Mouse (Mus musculus) testis, postnatal 10 days (tissue): ENCODE data around the gene Cyp2f2.

ENCODE experiments used
- DNase-seq: peaks from one replicate; pipeline ENCODE4 v3.0.0; 2021; ENCODE audit warnings: low spot score

The Cyp2f2 gene

DNA sequence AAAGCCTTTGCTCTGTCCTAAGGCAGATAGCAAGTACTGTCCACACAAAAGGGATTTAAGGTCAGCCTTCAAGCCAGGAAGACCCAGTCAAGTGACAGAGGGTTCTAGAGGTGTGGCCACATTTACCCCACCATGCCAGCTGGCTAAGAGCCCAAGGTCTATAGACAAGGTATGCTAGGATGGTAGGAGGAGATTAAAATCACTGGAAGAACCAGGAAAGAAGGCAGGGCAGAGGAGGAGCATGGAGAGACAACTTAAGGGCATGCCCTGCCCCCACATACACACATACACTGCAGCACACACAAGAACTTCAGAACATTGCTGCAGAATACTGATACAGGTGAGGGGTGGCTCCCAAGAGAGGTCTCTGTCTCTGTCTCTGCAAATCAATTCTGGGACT lies at the start of gene Cyp2f2:
Gene Cyp2f2 (plus strand): TSS at position 234 of the 400 bp plus-strand sequence.
- DNase-seq, result no peak

DNA sequence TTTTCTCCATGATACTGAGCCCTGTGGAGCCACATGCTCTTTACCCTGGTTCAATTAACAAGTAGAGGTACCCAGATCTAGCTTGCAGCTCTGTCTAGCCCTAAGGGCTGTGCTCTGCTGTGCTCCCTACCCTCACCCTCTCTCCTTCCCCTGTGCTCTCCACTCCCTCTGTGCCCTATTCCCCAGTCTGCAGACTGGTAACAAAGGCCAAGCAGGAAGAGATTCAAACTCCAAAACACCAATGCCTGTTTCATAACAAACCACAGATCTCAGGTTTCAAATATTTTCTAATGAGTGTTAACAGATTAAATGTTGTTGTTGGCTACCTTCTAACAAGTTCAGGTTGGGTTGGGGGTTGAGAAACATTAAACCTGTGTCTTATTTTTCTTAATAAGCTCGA lies 41.1 kb upstream of the Cyp2f2 start:
- DNase-seq, result no peak

DNA sequence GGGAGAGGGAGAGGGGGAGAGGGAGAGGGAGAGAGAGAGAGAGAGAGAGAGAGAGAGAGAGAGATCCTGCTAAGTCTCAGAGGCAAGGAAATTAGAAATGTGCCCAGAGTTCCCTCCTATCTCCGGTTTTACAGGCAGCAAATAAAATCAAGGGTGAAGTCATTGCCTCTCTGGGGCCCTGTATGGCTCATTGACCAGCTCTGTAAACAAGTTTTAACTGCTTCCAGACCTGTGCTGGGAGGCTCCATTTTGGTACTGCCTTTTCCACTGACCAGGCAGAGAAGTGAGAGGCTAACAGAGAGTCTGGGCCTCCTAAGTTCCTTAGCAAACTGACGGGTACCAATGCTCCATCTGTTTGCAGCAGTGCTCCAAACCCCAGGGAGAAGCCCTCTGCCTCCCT lies 38.1 kb upstream of the Cyp2f2 start:
- no peak for DNase-seq

DNA sequence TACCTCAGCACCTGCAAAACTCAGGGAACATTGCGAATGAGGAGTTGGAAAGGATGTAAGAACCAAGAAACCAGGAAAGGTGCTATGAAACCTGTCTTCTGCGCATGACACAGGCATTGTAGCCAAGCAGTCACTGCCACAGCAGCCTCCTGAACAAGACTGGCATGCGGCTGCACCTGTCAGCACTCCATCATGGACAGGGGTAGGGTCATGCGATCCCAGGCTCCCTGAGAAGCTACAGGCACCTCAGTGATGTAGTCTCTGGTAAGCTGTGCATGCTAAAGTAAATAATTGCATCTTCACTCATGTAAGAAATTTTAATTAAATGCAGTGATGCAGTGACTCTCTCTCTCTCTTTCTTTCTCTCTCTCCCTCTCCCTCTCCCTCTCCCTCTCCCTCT lies 28.7 kb upstream of the Cyp2f2 start:
- no peak for DNase-seq

DNA sequence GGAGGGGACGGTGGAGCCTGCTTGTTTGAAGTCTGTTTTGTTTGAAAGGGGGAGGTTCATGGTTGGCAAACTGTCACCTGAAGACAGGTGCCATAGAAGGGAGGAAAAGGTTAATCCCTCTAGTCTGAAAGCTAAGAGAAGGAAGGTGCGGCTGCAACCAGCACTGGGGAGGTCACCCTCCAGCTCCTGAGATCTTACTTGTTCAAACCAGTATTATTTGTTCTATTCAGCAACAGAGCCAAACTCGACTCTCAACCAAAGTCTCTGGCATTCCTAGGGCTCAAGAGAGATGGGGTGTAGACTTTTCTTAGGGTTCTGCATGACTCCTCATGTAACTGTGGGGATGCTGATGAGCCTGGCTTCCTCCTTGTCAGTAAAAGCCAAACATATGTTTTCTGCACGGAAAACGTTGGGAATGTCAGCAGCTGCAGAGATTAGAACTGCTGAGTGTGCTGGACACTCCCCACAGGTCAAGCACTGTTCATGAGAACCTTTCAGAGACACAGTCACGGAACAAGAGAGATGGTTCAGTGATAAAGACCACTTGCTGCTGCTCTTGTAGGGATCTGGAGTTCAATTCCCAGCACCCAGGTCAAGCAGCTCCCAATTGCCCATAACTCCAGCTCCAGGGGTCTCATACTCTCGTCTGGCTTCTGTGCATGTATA lies 27.5 kb upstream of the Cyp2f2 start:
- no peak for DNase-seq

DNA sequence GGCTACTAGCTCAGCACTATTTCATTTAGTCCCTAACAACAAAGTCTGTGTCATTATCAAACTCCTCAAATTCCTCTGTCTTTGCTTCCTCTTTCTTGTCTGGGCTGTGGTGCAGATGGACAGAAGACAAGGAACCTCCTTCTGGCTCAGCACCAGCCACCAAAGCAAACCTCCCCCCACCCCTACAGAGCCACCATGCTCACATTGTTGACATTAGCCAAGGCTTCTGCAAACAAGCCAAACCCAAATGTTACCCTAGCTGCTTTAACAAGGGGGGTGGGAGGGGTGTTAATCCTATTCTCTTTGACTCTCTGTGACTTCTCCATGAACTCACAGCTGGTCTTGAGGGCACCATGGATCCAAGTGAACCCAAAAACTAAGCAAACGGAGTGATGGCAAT lies 26.8 kb upstream of the Cyp2f2 start:
- DNase-seq, result no peak

DNA sequence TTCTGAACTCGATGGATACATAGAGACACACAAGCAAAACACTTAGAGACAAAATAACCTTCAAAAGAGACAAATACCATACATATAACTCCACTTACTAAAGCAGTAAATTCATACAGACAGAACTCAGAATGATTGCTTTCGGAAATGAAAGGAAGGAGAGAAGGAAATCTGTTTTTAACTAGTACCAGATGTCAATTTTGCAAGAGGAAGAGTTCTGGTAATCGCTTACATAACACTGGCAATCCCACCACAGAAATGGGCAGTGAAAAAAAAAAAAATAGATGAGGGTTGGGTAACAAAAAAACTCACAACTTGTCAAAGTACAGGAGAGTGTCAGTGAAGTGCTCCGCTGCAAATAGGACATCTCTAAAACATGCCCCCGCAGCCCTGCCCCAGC lies 14.8 kb upstream of the Cyp2f2 start:
- no peak for DNase-seq

DNA sequence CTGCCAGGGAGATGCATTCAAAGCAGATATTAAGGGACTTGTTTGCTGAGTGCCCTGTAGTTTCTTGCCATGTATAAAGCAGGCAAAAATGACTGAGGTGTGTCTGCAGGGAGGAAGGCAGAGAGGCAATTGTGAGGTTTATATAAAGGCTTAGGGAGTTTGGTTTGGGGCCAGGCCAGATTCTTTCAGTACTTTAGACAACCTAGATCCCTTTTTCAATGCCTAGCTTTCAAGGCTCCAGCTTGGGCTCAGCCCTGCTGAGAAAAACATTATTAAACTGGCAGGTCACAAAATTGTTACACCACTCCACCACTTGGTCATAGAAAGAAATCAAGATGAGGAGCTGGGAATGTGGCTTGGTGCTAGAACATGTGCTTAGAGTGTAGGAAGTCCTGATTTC lies 9.4 kb upstream of the Cyp2f2 start:
- no peak for DNase-seq

DNA sequence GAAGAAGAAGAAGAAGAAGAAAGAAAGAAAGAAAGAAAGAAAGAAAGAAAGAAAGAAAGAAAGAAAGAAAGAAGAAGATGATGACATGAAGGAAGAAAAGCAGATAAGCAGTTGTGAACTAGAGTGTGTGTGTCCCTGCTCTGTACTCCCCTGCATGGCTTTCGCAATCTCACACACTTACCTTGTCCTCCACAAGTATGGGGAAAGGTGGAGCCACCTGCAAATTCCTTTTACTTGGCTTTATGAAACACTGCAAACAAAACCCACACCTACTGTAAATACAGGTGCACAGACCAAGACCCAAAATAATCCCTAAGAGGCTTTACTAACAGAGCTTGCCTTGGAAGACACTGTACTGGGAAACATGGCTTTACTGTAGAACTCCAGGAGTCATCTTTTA lies 8.7 kb upstream of the Cyp2f2 start:
- no peak for DNase-seq

DNA sequence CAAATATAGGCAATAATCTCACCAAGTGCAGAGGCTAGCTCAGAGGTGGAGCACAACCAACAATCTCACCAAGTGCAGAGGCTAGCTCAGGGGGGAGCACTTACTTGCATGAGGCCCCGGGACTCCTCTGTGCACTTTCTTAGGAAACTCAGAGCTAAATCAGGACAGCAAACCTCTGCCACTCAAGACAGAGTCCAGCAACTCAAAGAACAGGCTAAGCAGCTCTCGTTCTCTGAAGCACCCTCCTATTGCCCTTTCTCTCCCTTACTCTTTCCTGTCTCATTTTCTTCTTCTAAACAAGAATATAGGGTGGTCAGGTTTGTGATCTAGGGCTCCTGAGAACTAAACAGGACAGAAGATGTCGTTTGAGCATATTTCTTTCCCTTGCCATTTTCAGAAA lies 7.7 kb upstream of the Cyp2f2 start:
- no peak for DNase-seq

DNA sequence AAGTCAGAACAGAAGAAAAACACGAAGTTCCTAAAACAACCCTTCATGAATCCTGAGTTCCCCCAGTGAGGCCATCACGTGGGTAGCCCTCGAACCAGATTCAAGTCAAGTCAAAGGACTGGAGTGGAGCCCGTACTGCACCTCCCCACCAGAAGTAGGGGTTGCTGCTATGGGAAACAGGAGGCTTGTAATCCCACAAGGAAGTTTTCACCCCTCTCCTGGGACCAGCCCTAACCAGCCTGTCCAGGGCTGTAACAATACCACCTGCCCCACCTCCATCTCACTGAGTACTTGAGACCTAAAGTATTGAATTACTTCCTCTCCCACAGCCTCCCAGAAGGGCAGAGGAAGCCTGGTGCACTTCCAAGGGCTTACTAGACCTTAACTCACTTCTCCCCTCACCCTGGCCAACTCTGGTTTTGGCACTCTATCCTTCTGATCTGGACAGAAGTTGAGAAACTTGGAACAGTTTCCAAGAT lies 1.6 kb upstream of the Cyp2f2 start:
- DNase-seq, result no peak

DNA sequence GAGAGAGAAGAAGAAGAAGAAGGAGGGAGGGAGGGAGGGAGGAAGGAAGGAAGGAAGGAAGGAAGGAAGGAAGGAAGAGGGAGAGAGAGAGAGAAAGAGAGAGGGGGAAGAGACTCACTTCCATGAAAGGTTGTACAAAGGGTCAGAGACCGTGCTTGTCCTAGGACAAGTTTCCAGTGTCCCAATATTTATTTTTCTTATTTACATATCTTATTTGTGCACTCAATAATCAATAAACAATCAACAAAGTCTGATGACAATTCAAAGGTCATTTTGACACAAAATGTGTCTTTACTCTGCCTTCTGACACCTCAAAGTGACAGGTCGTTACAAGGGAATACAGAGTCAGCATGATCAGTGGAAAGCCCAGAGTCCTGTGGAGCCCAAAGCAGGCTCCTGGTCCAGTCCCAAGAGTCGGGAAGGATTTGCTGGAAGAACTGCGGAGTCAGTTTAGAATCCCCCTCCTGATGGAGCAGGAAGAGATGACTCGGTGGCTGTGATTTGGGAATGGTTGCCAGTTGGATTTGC lies 4.7 kb downstream of the Cyp2f2 start:
- no peak for DNase-seq

DNA sequence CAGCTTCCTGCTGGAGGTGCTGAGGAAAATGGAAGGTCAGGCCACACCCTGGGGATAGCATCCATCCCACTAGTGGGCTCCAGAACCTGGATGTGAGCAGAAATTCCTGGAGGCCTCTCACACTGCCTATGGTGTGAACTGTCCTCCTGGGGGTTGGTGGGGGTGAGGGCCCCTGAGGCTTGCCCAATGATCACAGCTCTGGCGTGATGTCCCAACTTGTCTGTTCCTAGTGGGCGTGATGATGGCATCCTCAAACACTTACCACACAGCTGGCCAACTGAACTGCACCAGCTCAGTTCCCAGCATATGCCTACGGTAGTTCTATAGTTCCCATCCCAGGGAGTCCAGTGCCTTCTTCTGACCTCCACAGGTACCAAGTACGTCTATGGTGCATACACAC lies 5.3 kb downstream of the Cyp2f2 start:
- no peak for DNase-seq

DNA sequence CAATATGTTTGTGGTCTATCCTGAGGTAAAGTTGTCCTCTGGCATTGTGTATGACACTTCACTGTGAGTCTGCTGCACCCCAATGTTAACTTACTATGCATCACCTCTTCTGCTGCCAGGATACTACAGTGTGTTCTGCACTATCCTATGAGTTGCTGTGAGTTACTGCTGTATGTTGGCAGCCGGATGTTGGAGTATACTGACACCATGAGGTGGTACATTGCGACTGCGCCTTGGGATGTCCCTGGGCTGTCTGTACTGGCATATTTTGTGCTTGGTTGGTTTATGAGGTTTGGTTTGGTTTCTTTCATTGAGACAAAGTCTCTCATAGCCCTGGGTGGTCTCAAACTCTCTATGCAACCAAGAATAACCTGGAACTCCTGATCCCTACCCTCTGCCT lies 8.5 kb downstream of the Cyp2f2 start:
- peak; percentile 64 for DNase-seq

DNA sequence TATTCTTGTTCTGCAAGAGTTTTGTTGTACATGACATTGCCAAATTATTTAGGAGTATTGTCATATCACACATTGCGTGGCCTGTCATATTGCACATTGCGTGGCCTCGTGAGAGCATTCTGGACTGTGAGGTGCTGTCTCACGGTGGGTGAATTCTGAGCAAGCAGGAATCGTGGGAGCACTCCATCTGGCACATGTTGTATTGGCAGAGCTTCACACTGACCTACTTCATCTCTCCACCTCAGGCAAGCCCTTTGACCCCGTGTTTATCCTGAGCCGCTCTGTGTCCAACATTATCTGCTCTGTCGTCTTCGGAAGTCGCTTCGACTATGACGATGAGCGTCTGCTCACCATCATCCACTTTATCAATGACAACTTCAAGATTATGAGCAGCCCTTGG lies 9.2 kb downstream of the Cyp2f2 start:
- DNase-seq, result peak; percentile 35

DNA sequence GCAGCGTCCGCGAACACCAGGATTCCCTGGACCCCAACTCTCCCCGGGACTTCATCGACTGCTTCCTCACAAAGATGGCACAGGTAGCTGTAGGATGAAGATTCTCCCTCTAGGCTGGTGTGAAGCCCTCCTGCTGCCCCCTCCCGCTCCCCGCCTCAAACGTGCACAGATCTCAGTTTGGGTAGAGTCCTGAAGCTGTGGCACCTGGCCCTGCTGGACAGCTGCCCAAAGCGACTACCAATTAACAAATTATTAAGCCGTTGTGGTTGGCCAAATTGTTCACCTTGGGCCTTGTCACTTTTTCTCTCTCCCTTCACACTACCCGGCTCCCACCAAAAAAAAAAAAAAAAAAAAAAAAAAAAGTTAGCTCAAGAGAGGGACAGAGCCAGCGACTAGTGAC lies 10.1 kb downstream of the Cyp2f2 start:
- DNase-seq, result peak; percentile 42

DNA sequence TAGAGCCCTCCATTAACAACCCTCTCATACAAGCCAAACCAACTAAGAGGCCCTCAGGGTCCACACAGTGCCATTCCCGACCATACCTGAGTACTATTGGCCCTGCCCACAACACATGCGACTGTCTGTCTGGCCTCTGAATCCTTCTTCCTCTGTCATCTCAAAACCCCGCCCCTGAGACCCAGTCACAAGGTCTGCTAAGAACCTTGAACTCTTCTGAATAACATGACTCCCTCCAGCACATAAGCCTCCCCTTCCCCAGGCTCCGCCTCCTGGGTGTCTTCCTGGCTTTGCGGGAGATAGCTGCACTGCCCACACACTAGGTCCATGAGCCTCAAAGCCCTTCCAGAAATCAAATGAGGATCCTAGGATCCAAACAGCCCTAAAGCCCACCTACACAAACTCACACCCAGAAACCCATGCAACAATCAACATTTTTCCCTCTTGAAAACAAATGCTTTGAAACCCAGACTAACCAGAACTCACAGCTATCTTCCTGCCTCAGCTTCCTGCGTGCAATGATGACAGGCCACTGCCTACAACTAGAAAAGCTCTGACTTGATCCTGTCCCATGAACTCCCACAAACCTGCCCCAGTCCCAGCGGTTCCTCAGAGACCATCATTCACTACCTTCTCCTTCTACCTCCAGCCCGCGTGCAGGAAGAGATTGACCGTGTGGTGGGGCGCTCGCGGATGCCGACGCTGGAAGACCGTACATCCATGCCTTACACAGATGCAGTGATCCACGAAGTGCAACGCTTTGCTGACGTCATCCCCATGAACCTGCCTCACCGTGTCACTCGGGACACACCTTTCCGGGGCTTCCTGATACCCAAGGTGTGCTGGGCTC lies 11.0 kb downstream of the Cyp2f2 start:
- no peak for DNase-seq

DNA sequence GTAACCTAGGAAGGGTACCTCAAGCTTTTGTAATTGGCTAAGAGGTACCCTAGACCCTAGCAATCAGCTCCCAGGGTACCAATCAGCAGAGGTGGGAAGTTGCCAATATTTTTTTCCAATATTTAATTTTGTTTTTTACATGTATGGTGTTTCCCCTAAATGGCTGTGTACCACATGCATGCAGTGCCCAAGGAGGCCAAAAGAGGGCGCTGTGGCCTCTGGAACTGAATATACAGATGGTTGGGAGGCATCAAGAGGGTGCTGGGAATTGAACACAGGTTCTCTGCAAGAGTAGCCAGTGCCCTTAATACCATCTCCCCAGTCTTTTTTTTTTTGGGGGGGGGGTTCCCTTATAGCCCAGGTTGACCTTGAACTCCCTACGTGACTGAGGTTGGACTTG lies 11.7 kb downstream of the Cyp2f2 start:
- DNase-seq, result no peak

DNA sequence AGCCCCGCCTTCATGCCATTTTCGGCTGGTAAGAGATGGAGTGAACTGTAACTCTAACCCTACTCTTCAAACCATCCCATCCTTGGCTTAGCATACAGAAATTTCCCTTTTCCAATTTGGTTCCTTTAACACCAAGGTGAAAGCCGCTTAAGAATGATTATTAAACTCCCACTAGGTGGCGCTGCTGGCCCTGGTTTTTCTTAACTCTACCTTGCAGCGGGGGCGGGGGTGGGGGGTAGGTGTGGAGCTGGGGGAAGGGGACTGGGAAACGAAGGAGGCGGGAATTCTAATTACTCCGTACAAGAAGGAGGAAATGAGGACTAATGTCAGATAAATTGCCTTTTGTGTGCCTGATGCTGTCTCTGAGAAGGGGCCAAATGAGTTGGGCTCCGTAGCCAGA lies 12.9 kb downstream of the Cyp2f2 start:
- DNase-seq, result peak; percentile 87

DNA sequence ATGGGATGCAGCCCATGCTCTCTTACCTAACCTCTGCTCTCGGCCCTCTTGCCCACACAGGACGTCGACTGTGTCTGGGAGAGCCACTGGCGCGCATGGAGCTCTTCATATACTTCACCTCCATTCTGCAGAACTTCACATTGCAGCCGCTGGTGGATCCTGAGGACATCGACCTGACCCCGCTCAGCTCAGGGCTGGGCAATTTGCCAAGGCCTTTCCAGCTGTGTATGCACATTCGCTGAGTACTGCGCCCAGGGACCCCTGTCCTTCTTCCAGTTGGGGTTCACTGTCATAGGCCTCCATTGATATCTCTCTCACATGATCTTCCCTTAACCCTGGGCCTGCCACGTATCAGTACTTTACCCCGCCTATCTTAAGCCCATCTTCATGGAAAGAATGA lies 13.4 kb downstream of the Cyp2f2 start:
- DNase-seq, result peak; percentile 80

DNA sequence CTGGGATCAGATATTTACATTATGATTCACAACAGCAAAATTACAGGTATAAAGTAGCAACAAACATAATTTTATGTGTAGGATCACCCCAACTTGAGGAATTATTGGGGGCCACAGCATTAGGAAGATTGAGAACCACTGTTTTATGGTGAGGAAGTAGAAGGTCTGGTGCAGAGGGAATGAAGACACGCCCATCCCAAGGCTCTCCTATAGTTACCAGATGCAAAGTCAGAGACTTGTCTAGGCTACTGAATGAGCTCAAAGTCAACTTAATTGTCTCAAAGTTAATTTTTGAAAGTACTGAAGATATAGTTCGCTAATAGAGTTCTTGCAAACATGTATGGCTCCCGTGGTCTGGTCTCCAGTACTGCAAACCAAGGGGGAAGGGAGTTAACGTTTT lies 14.0 kb downstream of the Cyp2f2 start:
- no peak for DNase-seq

DNA sequence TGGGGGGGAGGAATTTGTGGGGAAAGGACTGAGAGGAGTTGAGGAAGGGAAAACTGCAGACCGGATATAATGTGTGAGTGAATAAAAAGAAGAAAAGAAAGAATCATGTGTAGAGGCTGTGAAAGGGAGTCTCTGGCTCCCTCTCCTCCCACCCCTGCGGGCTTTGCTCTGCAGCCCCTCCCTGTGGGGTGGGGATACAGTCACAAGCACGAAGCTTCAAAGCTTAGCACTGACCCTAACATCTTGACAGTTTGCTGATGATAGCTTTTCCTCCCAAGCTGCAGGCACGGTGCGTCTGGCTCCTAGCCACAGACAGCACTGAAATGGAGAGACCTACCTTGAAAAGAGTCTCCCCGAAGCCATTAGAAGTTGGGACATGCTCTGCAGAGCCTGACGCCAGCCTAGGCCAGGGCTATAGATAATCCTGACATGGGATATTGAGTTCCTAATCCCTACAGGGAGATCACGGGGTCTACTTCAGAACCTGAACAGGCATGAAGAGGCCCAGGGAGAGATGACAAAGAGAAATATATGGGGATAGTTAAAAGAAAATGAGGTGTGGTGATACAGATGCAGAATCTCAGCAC lies 16.8 kb downstream of the Cyp2f2 start:
- DNase-seq, result no peak

DNA sequence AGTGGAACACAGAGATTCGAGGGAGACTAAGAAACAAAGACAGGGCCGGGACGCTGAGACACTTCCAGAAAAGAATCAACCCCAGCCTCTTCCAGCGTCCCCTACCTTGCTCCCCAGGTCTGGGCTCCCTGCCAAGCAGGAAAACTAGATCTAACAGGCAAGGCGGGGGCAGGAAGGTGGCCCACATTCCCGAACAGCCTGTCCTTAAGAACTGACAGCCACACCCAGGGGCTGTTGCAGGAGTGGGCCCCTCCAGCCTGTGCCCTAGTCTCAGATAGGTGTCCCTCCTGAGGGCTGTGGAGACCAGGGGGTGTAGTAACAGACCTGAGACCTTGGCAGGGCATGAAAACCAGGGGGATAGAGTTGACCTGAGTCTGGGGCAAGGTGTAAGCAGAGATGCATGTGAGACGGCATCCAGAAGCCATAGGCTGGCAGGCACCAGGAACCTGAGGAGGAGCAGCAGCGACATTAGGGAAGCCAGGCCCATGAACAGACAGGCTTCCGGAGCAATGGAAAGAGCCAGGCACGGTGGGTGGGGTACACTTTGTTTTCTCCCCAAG lies 33.6 kb downstream of the Cyp2f2 start, which contains the start of gene Cyp2t4:
Gene Cyp2t4 (plus strand): TSS at position 510 of the 560 bp plus-strand sequence.
- DNase-seq, result no peak
